Mouse (Mus musculus) ES-E14 (cell line): ENCODE data around the gene Prickle1.

Experiments used
- HCFC1 ChIP-seq: IDR thresholded peaks from 2 replicates; pipeline ENCODE4 v1.6.1; 2012; ENCODE audit warnings: low read length, inconsistent platforms, borderline replicate concordance; ENCODE audit not compliant: insufficient read depth
- MAFK ChIP-seq: IDR thresholded peaks from 2 replicates; pipeline ENCODE4 v1.6.1; 2014; ENCODE audit warnings: mild to moderate bottlenecking, low read depth, low read length, inconsistent platforms; ENCODE audit not compliant: insufficient read depth
- ZC3H11A ChIP-seq: IDR thresholded peaks from 2 replicates; pipeline ENCODE4 v1.6.1; 2012; ENCODE audit warnings: low read depth, mild to moderate bottlenecking, inconsistent platforms, low read length, borderline replicate concordance
- ZNF384 ChIP-seq: IDR thresholded peaks from 2 replicates; pipeline ENCODE4 v1.6.1; 2012; ENCODE audit warnings: low read depth, low read length, inconsistent platforms

- TF ChIP-seq MAFK = no peak
- TF ChIP-seq HCFC1 = no peak
- no peak for TF ChIP-seq ZC3H11A
- no peak for TF ChIP-seq ZNF384
Measured at GRCm38 (mm10) chr15:93611536-93612300, 16.0 kb upstream of the Prickle1 start.
